Mouse (Mus musculus) embryonic facial prominence, embryonic 15.5 days (tissue): ENCODE data around the gene Olfr1480. TPM values are rescaled to one million over a fixed set of nuclear protein-coding genes. Genes with fewer than 3 reads are reported as not detected.

Experiments
- ATAC-seq: fragments of 200-750 bp; cut with Nextera tagmentation; 2 replicates; pipeline ENCODE4 v1.8.0; 2017; ENCODE audit warnings: low read depth, moderate TSS enrichment; ENCODE audit not compliant: insufficient number of reproducible peaks, low FRiP score, low TSS enrichment
- H3K27ac ChIP-seq: fragments of 300-500 bp; sonication (generic); replicated peaks from 2 replicates; pipeline ENCODE4 v1.5.1; 2015; ENCODE audit warnings: mild to moderate bottlenecking, inconsistent platforms
- H3K27me3 ChIP-seq: fragments of 300-500 bp; sonication (generic); 2 replicates; pipeline ENCODE4 v1.6.1; 2015; ENCODE audit warnings: inconsistent platforms
- H3K36me3 ChIP-seq: fragments of 300-500 bp; sonication (generic); 2 replicates; pipeline ENCODE4 v1.6.1; 2015; ENCODE audit warnings: mild to moderate bottlenecking, inconsistent platforms
- H3K4me1 ChIP-seq: fragments of 300-500 bp; sonication (generic); 2 replicates; pipeline ENCODE4 v1.6.1; 2015; ENCODE audit warnings: inconsistent platforms
- H3K4me2 ChIP-seq: fragments of 300-500 bp; sonication (generic); replicated peaks from 2 replicates; pipeline ENCODE4 v1.6.1; 2015; ENCODE audit warnings: mild to moderate bottlenecking, inconsistent platforms
- H3K4me3 ChIP-seq: fragments of 300-500 bp; sonication (generic); replicated peaks from 2 replicates; pipeline ENCODE4 v1.5.1; 2015; ENCODE audit warnings: mild to moderate bottlenecking, inconsistent platforms
- H3K9ac ChIP-seq: fragments of 300-500 bp; sonication (generic); 2 replicates; pipeline ENCODE4 v1.6.1; 2015; ENCODE audit warnings: inconsistent platforms
- H3K9me3 ChIP-seq: fragments of 300-500 bp; sonication (generic); replicated peaks from 2 replicates; pipeline ENCODE4 v1.6.1; 2016; ENCODE audit warnings: inconsistent platforms
- WGBS: fragments of 180-500 bp; shearing (Covaris S2); methylation state at CpG from one replicate; pipeline ENCODE4 v1.1.7; 2015; 5-methylcytosine and 5-hydroxymethylcytosine counted together
- polyA plus RNA-seq: library from polyadenylated mRNA; unstranded; fragments of >200 nt; fragmentation: Nextera tagmentation; extraction: Ambion mirVana; gene quantifications from 2 replicates; pipeline ENCODE4 v1.2.1, GENCODE M21; 2015

Gene Olfr1480
- polyA plus RNA-seq: not detected in 2 replicates

DNA sequence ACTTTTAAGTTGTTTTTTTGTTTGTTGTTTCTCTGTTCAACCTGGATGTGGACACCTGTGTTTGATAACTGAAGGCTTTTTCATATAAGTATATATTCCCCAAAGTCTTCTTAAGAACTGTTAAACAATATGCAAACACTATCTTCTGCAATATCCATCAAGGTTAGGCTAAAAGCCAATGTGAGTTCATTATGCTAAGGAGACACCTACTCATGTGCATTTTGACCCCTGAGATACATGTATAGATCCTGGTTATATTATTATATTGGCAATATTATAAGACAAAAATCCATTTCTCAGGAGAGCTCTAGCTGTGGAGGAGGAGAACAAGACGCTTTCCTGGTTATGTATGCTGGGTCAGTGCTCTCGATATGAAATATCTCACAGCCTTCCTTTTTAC, at the start of gene Olfr1480:
Gene Olfr1480, plus strand, starts transcription at position 301 of the 400 bp plus-strand sequence.
- no peak within 1 kb of the TSS for H3K4me3 ChIP-seq
- WGBS: 68% methylated on average over 2 of the region's 2 CpGs

DNA sequence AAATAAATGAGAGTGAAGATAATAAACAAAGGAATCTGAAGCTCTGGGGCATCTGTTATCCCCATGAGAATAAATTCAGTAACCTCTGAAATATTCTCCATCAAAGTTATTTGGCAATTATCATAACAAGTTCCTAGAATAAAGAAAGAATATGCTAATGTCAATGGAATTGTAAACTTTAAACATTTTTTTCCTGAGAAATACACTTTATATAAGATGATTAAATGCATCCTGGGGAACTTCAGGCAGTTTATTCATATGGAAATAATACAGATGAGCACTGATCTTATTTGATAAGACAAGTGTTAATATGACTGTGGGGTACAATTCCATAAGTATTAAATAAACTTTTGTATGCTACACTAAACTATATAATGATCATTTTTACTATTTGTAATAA, 47.6 kb upstream of the Olfr1480 start, which contains the start of gene Olfr1475:
Gene Olfr1475, minus strand, starts transcription at position 101 of the 400 bp plus-strand sequence.
- Histone ChIP-seq H3K4me3 (no peak within 1 kb of the TSS), H3K9ac (no peak within 1 kb of the TSS), H3K9me3 (no peaks in the 10 kb centered on the region), H3K27ac (no peak within 1 kb of the TSS), H3K36me3 (no peaks in the 10 kb centered on the region), H3K4me2 (no peak within 1 kb of the TSS), H3K4me1 (no peaks in the 10 kb centered on the region), H3K27me3 (no peaks in the 10 kb centered on the region)
- ATAC-seq: no peak

More for the DNA sequence above, at the start of gene Olfr1480:
- Histone ChIP-seq H3K4me2 (no peak within 1 kb of the TSS), H3K4me1 (no peaks in the 10 kb centered on the region), H3K9me3 (no peaks in the 10 kb centered on the region; the same call in 1 of the 2 replicates), H3K27me3 (no peaks in the 10 kb centered on the region), H3K9ac (no peak within 1 kb of the TSS), H3K36me3 (no peaks in the 10 kb centered on the region), H3K27ac (no peak within 1 kb of the TSS)
- no peak for ATAC-seq

DNA sequence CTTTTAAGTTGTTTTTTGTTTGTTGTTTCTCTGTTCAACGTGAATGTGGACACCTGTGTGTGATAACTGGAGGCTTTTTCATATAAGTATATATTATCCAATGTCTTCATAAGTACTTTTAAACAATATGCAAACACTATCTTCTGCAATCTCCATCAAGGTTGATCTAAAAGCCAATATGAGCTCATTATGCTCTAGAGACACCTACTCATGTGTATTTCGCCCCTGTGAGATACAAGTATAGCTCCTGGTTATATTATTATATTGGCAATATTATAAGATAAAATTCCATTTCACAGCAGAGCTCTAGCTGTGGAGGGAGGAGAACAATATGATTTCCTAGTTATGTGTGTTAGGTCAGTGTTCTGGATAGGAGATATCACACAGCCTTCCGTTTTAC, 27.5 kb upstream of the Olfr1480 start, which contains the start of gene Olfr1477:
Gene Olfr1477, plus strand, starts transcription at position 301 of the 400 bp plus-strand sequence.
- Histone ChIP-seq H3K27me3 (no peaks in the 10 kb centered on the region), H3K9me3 (no peaks in the 10 kb centered on the region), H3K27ac (no peak within 1 kb of the TSS), H3K4me1 (no peaks in the 10 kb centered on the region), H3K36me3 (no peaks in the 10 kb centered on the region), H3K4me3 (no peak within 1 kb of the TSS), H3K4me2 (no peak within 1 kb of the TSS), H3K9ac (no peak within 1 kb of the TSS)
- ATAC-seq: no peak
- WGBS: 72% methylated on average over 3 of the region's 3 CpGs

Other genes with a start within 250 kb of the Olfr1480 start
- not detected in 2 replicates for gene Olfr1465, start 212.4 kb upstream of the Olfr1480 start, polyA plus RNA-seq
- not detected in 2 replicates for gene Olfr1466, start 189.1 kb upstream of the Olfr1480 start, polyA plus RNA-seq
- gene Olfr1467, start 165.7 kb upstream of the Olfr1480 start, polyA plus RNA-seq: not detected in 2 replicates
- gene Olfr1469, start 120.1 kb upstream of the Olfr1480 start, polyA plus RNA-seq: not detected in 2 replicates
- not detected in 2 replicates for gene Olfr1471, start 84.5 kb upstream of the Olfr1480 start, polyA plus RNA-seq
- not detected in 2 replicates for gene Olfr1472, start 71.8 kb upstream of the Olfr1480 start, polyA plus RNA-seq
- not detected in 2 replicates for gene Olfr1474, start 58.3 kb upstream of the Olfr1480 start, polyA plus RNA-seq
- not detected in 2 replicates for gene Olfr1475, start 47.7 kb upstream of the Olfr1480 start, polyA plus RNA-seq
- not detected in 2 replicates for gene Olfr1477, start 27.4 kb upstream of the Olfr1480 start, polyA plus RNA-seq
- not detected in 2 replicates for gene Olfr1484, start 55.6 kb downstream of the Olfr1480 start, polyA plus RNA-seq
- gene Olfr1487, start 89.5 kb downstream of the Olfr1480 start, polyA plus RNA-seq: not detected in 2 replicates
- 0.05 TPM in 1 of 2 replicates, not detected in the other for gene Olfr1489, start 103.7 kb downstream of the Olfr1480 start, polyA plus RNA-seq
- not detected in 2 replicates for gene Olfr1490, start 123.2 kb downstream of the Olfr1480 start, polyA plus RNA-seq
- gene Olfr1491, start 169.4 kb downstream of the Olfr1480 start, polyA plus RNA-seq: not detected in 2 replicates
- not detected in 2 replicates for gene Olfr1493-ps1, start 195.4 kb downstream of the Olfr1480 start, polyA plus RNA-seq
- gene Olfr1494, start 211.8 kb downstream of the Olfr1480 start, polyA plus RNA-seq: not detected in 2 replicates
- 0.09 TPM in 1 of 2 replicates, not detected in the other for gene Olfr1495, start 236.7 kb downstream of the Olfr1480 start, polyA plus RNA-seq
- gene Olfr1496, start 250.0 kb downstream of the Olfr1480 start, polyA plus RNA-seq: not detected in 2 replicates